Mouse (Mus musculus) bone marrow, adult 2 months (tissue): ENCODE results near the gene Nmur1.

ENCODE experiments used
- CTCF ChIP-seq: fragments of 200-500 bp; IDR thresholded peaks from 2 replicates; pipeline ENCODE4 v1.5.1; 2011; ENCODE audit warnings: low read length, control low read depth; ENCODE audit not compliant: control insufficient read depth, insufficient read depth
- POLR2A ChIP-seq: fragments of 200-500 bp; IDR thresholded peaks from 2 replicates; pipeline ENCODE4 v1.6.1; 2011; ENCODE audit warnings: low read depth, mild to moderate bottlenecking, control low read depth, low read length, borderline replicate concordance; ENCODE audit not compliant: control insufficient read depth

DNA sequence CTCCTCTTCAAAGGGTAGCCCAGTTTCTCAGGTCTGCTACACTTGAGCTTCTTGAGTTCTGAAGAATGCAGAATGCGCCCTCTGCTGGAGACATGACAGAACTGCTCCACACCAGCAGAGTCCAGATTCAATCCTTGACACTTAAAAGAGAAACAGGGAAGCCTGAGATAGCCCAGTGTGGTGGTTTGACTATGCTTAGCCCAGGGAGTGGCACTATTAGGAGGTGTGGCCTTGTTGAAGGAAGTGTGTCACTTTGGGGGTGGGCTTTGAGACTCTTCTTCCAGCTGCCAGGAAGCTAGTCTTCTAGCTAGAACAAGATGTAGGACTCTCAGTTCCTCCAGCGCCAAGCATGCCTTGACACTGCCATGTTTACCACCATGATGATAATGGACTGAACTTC, 4.0 kb upstream of the Nmur1 start:
- TF ChIP-seq POLR2A (no peak), CTCF (peak; percentile 81)
